Mouse (Mus musculus): ENCODE measurements around the gene Upk1a.

Upk1a gene

GRCm38 (mm10) chr7:30567555-30567954, 45.1 kb downstream of the Upk1a start:
- DNase-seq = no peak

GRCm38 (mm10) chr7:30566033-30566432, 46.6 kb downstream of the Upk1a start:
- DNase-seq = peak; percentile 46 to 62

GRCm38 (mm10) chr7:30564970-30565571, 47.6 kb downstream of the Upk1a start, which contains the start of gene Igflr1:
Gene Igflr1 (plus strand): TSS chr7:30565427.
- no peak for DNase-seq

GRCm38 (mm10) chr7:30563906-30564280, 48.8 kb downstream of the Upk1a start:
- DNase-seq = peak in 1 of 2 experiments; percentile 20

- peak; percentile 96 to 98 for DNase-seq
Measured at GRCm38 (mm10) chr7:30563117-30563905, 49.3 kb downstream of the Upk1a start, which contains the start of the genes U2af1l4, Gm49396 and Psenen. Gene U2af1l4 (plus strand): TSS chr7:30563301. Gene Gm49396 (plus strand): TSS chr7:30563344. Gene Psenen (minus strand): TSS chr7:30563627.

GRCm38 (mm10) chr7:30562526-30563116, 50.0 kb downstream of the Upk1a start:
- DNase-seq = peak in 1 of 2 experiments; percentile 24

GRCm38 (mm10) chr7:30560296-30560695, 52.4 kb downstream of the Upk1a start:
- DNase-seq = no peak

- DNase-seq = peak; percentile 96 to 98
Measured at GRCm38 (mm10) chr7:30559443-30559954, 53.1 kb downstream of the Upk1a start, which contains the start of gene Lin37. Gene Lin37 (minus strand): TSS chr7:30559838.

GRCm38 (mm10) chr7:30558656-30559442, 53.8 kb downstream of the Upk1a start:
- no peak for DNase-seq

- no peak for DNase-seq
Measured at GRCm38 (mm10) chr7:30557901-30558514, 54.6 kb downstream of the Upk1a start.

GRCm38 (mm10) chr7:30556894-30557536, 55.6 kb downstream of the Upk1a start:
- DNase-seq = no peak

- DNase-seq = no peak
Measured at GRCm38 (mm10) chr7:30553810-30554584, 58.6 kb downstream of the Upk1a start.
